Mouse (Mus musculus): ENCODE measurements around the gene Rab14. TPM values are rescaled to one million over a fixed set of nuclear protein-coding genes. Genes with fewer than 3 reads are reported as not detected.

The Rab14 gene
- polyA plus RNA-seq, 1 experiment from 2014 or later: 349 TPM

DNA sequence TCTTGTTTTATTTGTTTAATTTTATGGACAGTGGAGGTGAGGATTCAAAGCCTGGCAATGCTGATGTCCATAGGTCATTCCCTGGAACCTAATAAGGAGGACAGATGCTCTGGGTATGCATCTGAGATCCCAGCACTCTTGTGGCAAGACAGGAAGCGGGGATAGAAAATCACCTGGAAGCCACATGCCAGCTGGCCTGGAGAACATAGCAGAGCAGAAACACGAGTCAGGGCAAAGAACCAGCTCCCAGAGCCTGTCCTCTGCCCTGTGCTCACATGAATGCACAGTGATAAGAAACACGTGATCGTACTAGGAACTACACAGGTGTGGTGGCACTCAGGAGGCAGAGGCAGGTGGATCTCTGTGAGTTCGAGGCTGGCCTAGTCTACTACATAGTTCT lies 34.1 kb downstream of the Rab14 start:
- Histone ChIP-seq H3K9ac (no peak overlapping the region), H3K27me3 (no peaks in the 10 kb centered on the region), H3K27ac (no peak overlapping the region), H3K4me3 (replicated peaks) (no peak overlapping the region), H3K4me1 (no peaks in the 10 kb centered on the region), H3K36me3 (peaks cover 93% of the 10 kb centered on the region), H3K9me3 (replicated peaks) (no peaks in the 10 kb centered on the region), H3K4me2 (no peak overlapping the region)
- 92% methylated on average over 5 of the region's 5 CpGs for WGBS
- no peak for ATAC-seq (replicated peaks; ENCODE audit: low FRiP score)

GRCm38 (mm10) chr2:35165416-35165815 lies 35.5 kb downstream of the Rab14 start:
- no peak overlapping the region for H3K4me2 ChIP-seq
- no peaks in the 10 kb centered on the region for H3K27me3 ChIP-seq
- no peak overlapping the region for H3K27ac ChIP-seq
- WGBS: 97% methylated on average over 13 of the region's 13 CpGs
- no peaks in the 10 kb centered on the region for H3K4me1 ChIP-seq
- no peak overlapping the region for H3K4me3 ChIP-seq (replicated peaks)
- H3K9ac ChIP-seq: no peak overlapping the region
- no peaks in the 10 kb centered on the region for H3K9me3 ChIP-seq (replicated peaks)
- H3K36me3 ChIP-seq: peaks cover 86% of the 10 kb centered on the region
- ATAC-seq (replicated peaks; ENCODE audit: low FRiP score): no peak

GRCm38 (mm10) chr2:35163396-35163795 lies 37.5 kb downstream of the Rab14 start:
- ATAC-seq (replicated peaks; ENCODE audit: low FRiP score): no peak
- Histone ChIP-seq H3K4me2 (no peak overlapping the region), H3K27ac (no peak overlapping the region), H3K27me3 (no peaks in the 10 kb centered on the region), H3K9me3 (replicated peaks) (no peaks in the 10 kb centered on the region), H3K36me3 (peaks cover 85% of the 10 kb centered on the region), H3K4me3 (replicated peaks) (no peak overlapping the region), H3K4me1 (no peaks in the 10 kb centered on the region), H3K9ac (no peak overlapping the region)
- 95% methylated on average over 5 of the region's 5 CpGs for whole genome bisulfite sequencing

GRCm38 (mm10) chr2:35161846-35162488 lies 39.0 kb downstream of the Rab14 start:
- Histone ChIP-seq H3K27me3 (no peaks in the 10 kb centered on the region), H3K4me2 (no peak overlapping the region), H3K27ac (no peak overlapping the region), H3K9ac (no peak overlapping the region), H3K36me3 (peaks cover 86% of the 10 kb centered on the region), H3K9me3 (replicated peaks) (no peaks in the 10 kb centered on the region), H3K4me3 (replicated peaks) (no peak overlapping the region), H3K4me1 (no peaks in the 10 kb centered on the region)
- WGBS: 81% methylated on average over 4 of the region's 4 CpGs
- ATAC-seq (replicated peaks; ENCODE audit: low FRiP score): no peak

- no peak overlapping the region for H3K27ac ChIP-seq
- no peak overlapping the region for H3K4me3 ChIP-seq (replicated peaks)
- no peaks in the 10 kb centered on the region for H3K4me1 ChIP-seq
- H3K9ac ChIP-seq: no peak overlapping the region
- WGBS: 34% methylated on average over 5 of the region's 5 CpGs
- H3K36me3 ChIP-seq: peaks cover 86% of the 10 kb centered on the region
- H3K9me3 ChIP-seq (replicated peaks): no peaks in the 10 kb centered on the region
- H3K27me3 ChIP-seq: no peaks in the 10 kb centered on the region
- H3K4me2 ChIP-seq: no peak overlapping the region
- no peak for ATAC-seq (replicated peaks; ENCODE audit: low FRiP score)
Measured at GRCm38 (mm10) chr2:35160206-35160605, 40.7 kb downstream of the Rab14 start.

DNA sequence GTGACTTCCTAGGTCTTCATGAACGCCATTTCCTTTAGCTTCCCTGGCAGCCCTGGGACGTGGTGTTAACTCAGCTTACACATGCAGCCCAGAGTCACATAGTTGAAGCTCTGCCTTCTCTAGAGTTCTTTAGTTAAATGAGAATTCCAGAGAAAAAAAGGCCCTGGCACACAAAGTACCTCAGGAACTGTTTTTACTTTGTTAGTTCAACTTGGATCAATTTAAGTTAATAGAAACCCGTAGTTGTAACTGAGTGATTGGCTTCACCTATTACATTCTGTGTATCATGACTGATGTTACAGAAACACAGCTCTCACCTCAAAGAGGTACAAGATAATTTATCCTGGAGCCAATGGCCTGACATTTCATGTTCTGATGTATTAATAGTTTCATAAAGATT lies 42.6 kb downstream of the Rab14 start:
- Histone ChIP-seq H3K4me1 (no peaks in the 10 kb centered on the region), H3K4me2 (no peak overlapping the region), H3K27me3 (no peaks in the 10 kb centered on the region), H3K9me3 (replicated peaks) (no peaks in the 10 kb centered on the region), H3K36me3 (peaks cover 87% of the 10 kb centered on the region), H3K27ac (no peak overlapping the region), H3K4me3 (replicated peaks) (no peak overlapping the region), H3K9ac (no peak overlapping the region)
- no peak for ATAC-seq (replicated peaks; ENCODE audit: low FRiP score)
- WGBS: 87% methylated on average over 3 of the region's 3 CpGs

- H3K9me3 ChIP-seq (replicated peaks): no peaks in the 10 kb centered on the region
- WGBS: 91% methylated on average over 7 of the region's 7 CpGs
- no peak overlapping the region for H3K27ac ChIP-seq
- no peaks in the 10 kb centered on the region for H3K27me3 ChIP-seq
- H3K36me3 ChIP-seq: peaks cover 87% of the 10 kb centered on the region
- no peak for ATAC-seq (replicated peaks; ENCODE audit: low FRiP score)
- H3K4me1 ChIP-seq: no peaks in the 10 kb centered on the region
- H3K4me2 ChIP-seq: no peak overlapping the region
- no peak overlapping the region for H3K4me3 ChIP-seq (replicated peaks)
- no peak overlapping the region for H3K9ac ChIP-seq
Measured at GRCm38 (mm10) chr2:35157836-35158235, 43.1 kb downstream of the Rab14 start.

GRCm38 (mm10) chr2:35156985-35157384 lies 43.9 kb downstream of the Rab14 start:
- Histone ChIP-seq H3K9ac (no peak overlapping the region), H3K9me3 (replicated peaks) (no peaks in the 10 kb centered on the region), H3K36me3 (peaks cover 88% of the 10 kb centered on the region), H3K4me3 (replicated peaks) (no peak overlapping the region), H3K27ac (no peak overlapping the region), H3K4me1 (no peaks in the 10 kb centered on the region), H3K4me2 (no peak overlapping the region), H3K27me3 (no peaks in the 10 kb centered on the region)
- no peak for ATAC-seq (replicated peaks; ENCODE audit: low FRiP score)
- 87% methylated on average over 2 of the region's 2 CpGs for WGBS

DNA sequence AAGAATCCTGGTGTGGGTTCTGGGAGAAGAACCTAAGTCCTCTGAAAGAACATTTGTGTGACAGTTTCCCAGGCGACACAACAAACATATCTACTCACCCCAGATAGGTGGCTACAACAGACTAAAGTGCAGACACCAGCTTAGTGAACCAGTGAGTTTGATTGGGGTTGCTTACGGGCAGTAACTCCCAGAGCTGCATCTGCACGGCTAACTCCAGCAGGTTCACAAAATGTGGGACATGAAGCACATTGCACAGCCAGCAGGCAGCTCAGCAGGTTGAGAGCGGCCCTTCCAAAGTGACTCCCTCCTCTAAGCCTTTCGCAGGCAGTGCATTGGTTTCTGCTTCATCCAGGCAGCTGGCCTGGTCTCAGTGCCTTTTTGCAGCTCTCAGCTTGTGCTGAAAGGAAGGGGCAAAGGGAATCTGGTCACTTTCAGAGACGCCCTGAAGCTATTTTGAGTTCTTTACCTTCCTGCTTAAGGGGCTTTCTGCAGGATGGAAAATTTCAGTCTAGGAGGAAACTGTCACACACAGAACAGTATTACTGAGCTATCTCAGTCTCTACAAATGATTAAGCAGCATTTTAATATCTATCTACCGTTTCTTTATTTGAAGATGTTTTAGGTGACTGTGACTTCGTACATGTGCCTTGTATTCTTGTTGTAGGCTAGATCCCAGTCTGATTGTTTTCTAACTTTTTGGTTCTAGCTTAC lies 46.9 kb downstream of the Rab14 start:
- Histone ChIP-seq H3K4me3 (replicated peaks) (no peak overlapping the region), H3K9me3 (replicated peaks) (no peaks in the 10 kb centered on the region), H3K27ac (no peak overlapping the region), H3K9ac (no peak overlapping the region), H3K4me1 (no peaks in the 10 kb centered on the region), H3K36me3 (peaks cover 99% of the 10 kb centered on the region), H3K4me2 (no peak overlapping the region), H3K27me3 (no peaks in the 10 kb centered on the region)
- 87% methylated on average over 8 of the region's 8 CpGs for WGBS
- ATAC-seq (replicated peaks; ENCODE audit: low FRiP score): no peak

GRCm38 (mm10) chr2:35153179-35153578 lies 47.7 kb downstream of the Rab14 start:
- H3K4me1 ChIP-seq: no peaks in the 10 kb centered on the region
- no peak for ATAC-seq (replicated peaks; ENCODE audit: low FRiP score)

DNA sequence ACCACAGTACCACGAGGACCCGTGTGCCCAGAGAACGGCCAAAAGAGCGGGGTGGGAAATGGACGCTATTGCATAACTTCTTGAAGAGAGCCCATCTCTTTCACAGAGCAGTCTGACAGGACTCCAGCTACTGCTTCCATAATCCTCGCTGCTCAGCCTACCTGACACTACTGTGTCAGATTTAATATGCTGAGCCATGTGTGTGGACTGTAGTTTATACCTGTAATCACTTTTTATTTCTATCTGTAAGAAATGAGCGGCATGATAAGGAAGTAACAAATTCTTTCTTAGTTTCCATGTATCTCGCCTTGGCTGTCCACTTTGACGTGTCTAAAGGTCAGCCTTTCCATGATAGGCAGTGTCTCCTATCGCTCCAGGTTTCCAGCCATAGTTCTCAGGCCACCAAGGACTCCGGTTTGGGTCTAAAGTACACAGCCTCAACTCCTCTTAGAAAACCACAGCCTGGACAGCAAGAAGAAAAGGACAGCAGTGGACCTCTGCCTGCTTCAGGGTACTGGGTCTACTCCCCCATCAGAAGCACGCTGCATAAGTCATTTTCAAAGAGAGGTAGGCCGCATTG lies 49.5 kb downstream of the Rab14 start:
- Histone ChIP-seq H3K9me3 (replicated peaks) (no peaks in the 10 kb centered on the region), H3K9ac (no peak overlapping the region), H3K4me2 (no peak overlapping the region), H3K36me3 (peaks cover 99% of the 10 kb centered on the region), H3K4me3 (replicated peaks) (no peak overlapping the region), H3K27me3 (no peaks in the 10 kb centered on the region), H3K27ac (no peak overlapping the region), H3K4me1 (no peaks in the 10 kb centered on the region)
- no peak for ATAC-seq (replicated peaks; ENCODE audit: low FRiP score)
- WGBS: 96% methylated on average over 13 of the region's 13 CpGs

More at GRCm38 (mm10) chr2:35153179-35153578, 47.7 kb downstream of the Rab14 start:
- no peak overlapping the region for H3K4me2 ChIP-seq
- H3K4me3 ChIP-seq (replicated peaks): no peak overlapping the region
- no peak overlapping the region for H3K9ac ChIP-seq
- 86% methylated on average over 6 of the region's 6 CpGs for WGBS
- no peaks in the 10 kb centered on the region for H3K27me3 ChIP-seq
- H3K27ac ChIP-seq: no peak overlapping the region
- H3K36me3 ChIP-seq: peaks cover 99% of the 10 kb centered on the region
- no peaks in the 10 kb centered on the region for H3K9me3 ChIP-seq (replicated peaks)

- H3K9ac ChIP-seq: no peak overlapping the region
- whole genome bisulfite sequencing: 93% methylated on average over 10 of the region's 10 CpGs
Measured at GRCm38 (mm10) chr2:35148806-35149205, 52.1 kb downstream of the Rab14 start.

More at GRCm38 (mm10) chr2:35148806-35149205, 52.1 kb downstream of the Rab14 start:
- ATAC-seq (replicated peaks; ENCODE audit: low FRiP score): no peak
- Histone ChIP-seq H3K27ac (no peak overlapping the region), H3K4me1 (no peaks in the 10 kb centered on the region), H3K4me2 (no peak overlapping the region), H3K36me3 (peaks cover 99% of the 10 kb centered on the region), H3K4me3 (replicated peaks) (no peak overlapping the region), H3K9me3 (replicated peaks) (no peaks in the 10 kb centered on the region), H3K27me3 (no peaks in the 10 kb centered on the region)

Measured in kidney, embryonic 15.5 days (tissue).